Mouse (Mus musculus) lung, adult 2 months (tissue): ENCODE data around the gene Trim2.

Experiments used
- CTCF ChIP-seq: fragments of 200-500 bp; IDR thresholded peaks from 2 replicates; pipeline ENCODE4 v1.5.1; 2011; ENCODE audit warnings: mild to moderate bottlenecking, low read length, control low read depth; ENCODE audit not compliant: insufficient read depth
- POLR2A ChIP-seq: fragments of 200-500 bp; IDR thresholded peaks from 2 replicates; pipeline ENCODE4 v1.6.1; 2011; ENCODE audit warnings: low read depth, mild to moderate bottlenecking, control low read depth, low read length, borderline replicate concordance; ENCODE audit errors: extremely low read depth

DNA sequence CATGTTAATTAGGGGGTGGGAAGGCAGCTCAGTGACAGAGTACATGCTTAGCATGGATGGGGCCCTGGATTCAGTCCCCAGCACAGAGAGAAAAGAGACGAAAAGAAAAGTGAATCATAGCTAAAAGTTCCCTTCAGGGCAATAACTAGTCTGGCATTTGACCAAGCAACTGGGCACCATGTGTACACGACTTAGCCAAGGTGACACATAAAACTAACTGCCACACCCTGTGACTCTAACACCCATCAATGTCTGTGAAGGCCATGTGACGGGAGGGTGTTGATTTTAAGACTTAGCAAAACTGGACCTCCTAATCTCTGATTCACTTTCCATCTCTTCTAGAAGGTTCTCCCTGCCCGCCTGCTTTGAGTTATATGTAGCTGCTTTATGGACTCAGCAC is 12.2 kb upstream of the Trim2 start:
- TF ChIP-seq POLR2A (no peak), CTCF (no peak)
